Mouse (Mus musculus): Measurements from ENCODE around the gene 1110051M20Rik. TPM values are rescaled to one million over a fixed set of nuclear protein-coding genes. Genes with fewer than 3 reads are reported as not detected.
"Not testable (repeated sequence)": the region's sequence is repeated elsewhere in the genome, so short reads cannot be mapped to it uniquely, and the experiment has no call there.

The 1110051M20Rik gene
- total RNA-seq, 2 experiments from 2014 or later: 15.0 to 16.4 TPM

DNA sequence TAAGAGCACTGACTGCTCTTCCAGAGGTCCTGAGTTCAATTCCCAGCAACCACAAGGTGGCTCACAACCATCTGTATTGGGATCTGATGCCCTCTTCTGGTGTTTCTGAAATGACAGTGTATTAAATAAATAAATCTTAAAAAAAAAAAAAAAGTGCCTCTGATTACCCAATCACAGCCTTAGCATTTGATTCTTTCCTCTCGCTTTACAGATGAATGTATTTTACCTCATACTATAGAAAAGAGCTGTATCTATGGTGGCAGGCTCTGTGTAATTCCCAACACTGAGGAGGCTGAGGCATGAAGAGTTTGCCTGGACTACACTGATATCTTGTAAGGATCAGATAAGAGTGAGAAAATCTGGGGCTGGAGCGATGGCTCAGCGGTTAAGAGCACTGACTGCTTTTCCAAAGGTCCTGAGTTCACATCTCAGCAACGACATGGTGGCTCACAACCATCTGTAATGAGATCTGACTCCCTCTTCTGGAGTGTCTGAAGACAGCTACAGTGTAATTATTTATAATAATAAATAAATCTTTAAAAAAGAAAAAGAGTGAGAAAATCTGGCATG lies 206.9 kb downstream of the 1110051M20Rik start:
- DNase-seq (ENCODE audit: low spot score in 2 of 2): not testable (repeated sequence)

GRCm38 (mm10) chr2:91236601-91237510 lies 207.6 kb downstream of the 1110051M20Rik start, which contains the start of gene Ddb2:
Gene Ddb2, minus strand, starts transcription at chr2:91236982.
- peak; percentile 88 for DNase-seq (ENCODE audit: low spot score in 2 of 2)

- no peak for DNase-seq (ENCODE audit: low spot score in 2 of 2)
Observed at GRCm38 (mm10) chr2:91229735-91230134, 214.8 kb downstream of the 1110051M20Rik start.

Small RNA genes lying within 50 kb of the gene (microRNA-seq; reads per million reads assigned to microRNA genes)
- gene Gm22071 (ENCODE audit: borderline number of aligned reads in 2 of 2): 0 reads per million in 2 experiments

Other genes starting within 250 kb of the 1110051M20Rik start
- 10 to 100 TPM; 22.2 to 53.1 TPM for gene Nr1h3, start 241.9 kb downstream of the 1110051M20Rik start, total RNA-seq (2021)
- 10 to 100 TPM; 38.5 to 43.7 TPM for gene Acp2, start 241.8 kb downstream of the 1110051M20Rik start, total RNA-seq (2021)
- 1 to 10 TPM; 8.2 to 8.4 TPM for gene Ddb2, start 207.7 kb downstream of the 1110051M20Rik start, total RNA-seq (2021)
- 100 to 1,000 TPM in 1 of 2 experiments, 10 to 100 TPM in 1; 35.7 to 130 TPM for gene Pacsin3, start 188.8 kb downstream of the 1110051M20Rik start, total RNA-seq (2021)
- gene Arfgap2, start 179.7 kb downstream of the 1110051M20Rik start, total RNA-seq (2021): 100 to 1,000 TPM in 1 of 2 experiments, 10 to 100 TPM in 1; 94.6 to 107 TPM
- gene Lrp4, start 12.8 kb upstream of the 1110051M20Rik start, total RNA-seq (2021): 1 to 10 TPM; 4.8 TPM
- 10 to 100 TPM; 32.6 to 35.1 TPM for gene Ckap5, start 82.1 kb upstream of the 1110051M20Rik start, total RNA-seq (2021)
- under 1 TPM in 1 of 2 experiments, not detected in 1; 0.50 TPM for gene F2, start 191.7 kb upstream of the 1110051M20Rik start, total RNA-seq (2021)
- gene Zfp408, start 205.1 kb upstream of the 1110051M20Rik start, total RNA-seq (2021): 10 to 100 TPM; 10.4 to 13.2 TPM
- 10 to 100 TPM; 53.3 to 58.3 TPM for gene Arhgap1, start 205.2 kb upstream of the 1110051M20Rik start, total RNA-seq (2021)

Data from adrenal gland, adult 18-20 months (tissue).